Mouse (Mus musculus): ENCODE measurements around the gene Ubac2.

DNA sequence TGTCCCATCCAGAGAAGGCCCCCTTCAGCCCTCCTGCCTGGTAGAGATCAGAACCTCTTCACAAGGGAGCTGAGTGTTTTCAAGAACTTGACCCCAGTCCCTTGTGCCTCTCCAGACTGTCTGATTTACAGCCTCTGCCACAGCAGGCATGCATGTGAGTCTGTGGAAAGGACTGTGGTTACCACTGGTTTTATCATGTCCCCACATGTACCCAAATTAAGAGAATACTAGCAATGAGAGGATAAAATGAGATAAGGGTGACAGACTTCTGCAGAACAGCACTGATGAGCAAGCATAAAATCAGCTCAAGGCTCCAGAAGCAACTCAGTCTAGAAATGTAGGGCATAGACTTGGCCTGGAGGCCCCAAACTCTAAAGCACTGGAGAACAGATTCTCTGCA is 145.5 kb downstream of the Ubac2 start:
- TF ChIP-seq CTCF (IDR thresholded peaks at IDR 0.05; ENCODE audit: low read depth, low read length) (no peak), POLR2A (IDR thresholded peaks at IDR 0.05; ENCODE audit: borderline replicate concordance, low read depth, low read length) (no peak)
